12 mouse cellular contexts compared by ENCODE assay signal in genomic region chr1:153129992-153130713, GRCm38 (mm10). TPM values are rescaled to one million over a fixed set of nuclear protein-coding genes. Genes with fewer than 3 reads are reported as not detected.
DNase-seq lines count a peak whose midpoint lies in the region; ATAC-seq lines count a peak whose summit lies in the region.
"Had no signal": no experiment of that assay in that cellular context is flagged by ENCODE, and none has a peak within 500 bp of the region (broad histone marks: within the 10 kb centered on the region; RNA-seq: fewer than 3 reads in every experiment).

No protein-coding gene starts in this region.

- no peaks in the 10 kb centered on the region for H3K36me3 ChIP-seq in embryonic facial prominence, embryonic 10.5 days (replicated peaks)
- H3K36me3 ChIP-seq in kidney, embryonic 15.5 days, result 0 out of 2 replicates have a peak, but pooled peaks cover 4% of the 10 kb centered on the region
- H3K36me3 ChIP-seq: hindbrain, embryonic 10.5 days had no signal

- H3K4me2 ChIP-seq in kidney, embryonic 15.5 days, result no peak overlapping the region

- peaks cover 21% of the 10 kb centered on the region for H3K4me1 ChIP-seq in embryonic facial prominence, embryonic 10.5 days
- peaks cover 50% of the 10 kb centered on the region for H3K4me1 ChIP-seq in kidney, embryonic 15.5 days

- DNase-seq in urinary bladder, postnatal 25 days (ENCODE audit: low spot score), result peak; percentile 55
- no peak for DNase-seq in urinary bladder, postnatal 4 days (ENCODE audit: low spot score in 2 of 2)
- peak; percentile 80 for DNase-seq in fibroblast of lung, adult 2 months (ENCODE audit: low read depth)
- peak; percentile 70 for DNase-seq in heart, postnatal 4 days
- no peak for DNase-seq in embryonic facial prominence, embryonic 10.5 days (ENCODE audit: low spot score)
- DNase-seq in spleen, adult 18-20 months, result no peak
- DNase-seq in layer of hippocampus, adult 8-10 months (ENCODE audit: low spot score in 2 of 2), result no peak
- DNase-seq: embryo, embryonic 11 days; thymus, postnatal 4 days had no signal

- H3K9me3 ChIP-seq in embryonic facial prominence, embryonic 10.5 days, result no peaks in the 10 kb centered on the region
- no peaks in the 10 kb centered on the region for H3K9me3 ChIP-seq in kidney, embryonic 15.5 days (replicated peaks)
- H3K9me3 ChIP-seq: hindbrain, embryonic 10.5 days had no signal

- no peak overlapping the region for H3K4me3 ChIP-seq in embryonic facial prominence, embryonic 10.5 days
- H3K4me3 ChIP-seq in kidney, embryonic 15.5 days (replicated peaks), result no peak overlapping the region
- H3K4me3 ChIP-seq: hindbrain, embryonic 10.5 days had no signal

- no peaks in the 10 kb centered on the region for H3K27me3 ChIP-seq in embryonic facial prominence, embryonic 10.5 days (replicated peaks; ENCODE audit: low read depth, poor library complexity, severe bottlenecking)
- no peaks in the 10 kb centered on the region; the same call in 1 of the 2 replicates for H3K27me3 ChIP-seq in kidney, embryonic 15.5 days

- H3K27ac ChIP-seq in embryonic facial prominence, embryonic 10.5 days (replicated peaks), result no peak overlapping the region
- H3K27ac ChIP-seq in kidney, embryonic 15.5 days, result no peak overlapping the region
- H3K27ac ChIP-seq: hindbrain, embryonic 10.5 days; macrophage had no signal

- ATAC-seq in kidney, embryonic 15.5 days (replicated peaks; ENCODE audit: low FRiP score), result no peak

- 89% methylated on average over 11 of the region's 11 CpGs for WGBS in embryonic facial prominence, embryonic 10.5 days
- 79% methylated on average over 11 of the region's 11 CpGs for WGBS in kidney, embryonic 15.5 days

- H3K9ac ChIP-seq in kidney, embryonic 15.5 days, result no peak overlapping the region

RNA-seq across cellular contexts. Expression of gene Lamc2, which starts 56.1 kb away (rescaled TPM):
- 10 to 100 TPM; 14.6 to 20.4 TPM for total RNA-seq in heart, postnatal 4 days (2021)
- polyA plus RNA-seq in embryonic facial prominence, embryonic 10.5 days (2016; fragmentation: Nextera tagmentation; extraction: Ambion mirVana), result 6.2 and 6.6 TPM in 2 replicates
- 1 to 10 TPM; 2.3 to 4.6 (median 2.7) TPM for total RNA-seq in layer of hippocampus, adult 8-10 months (2022)
- 42.3 and 43.8 TPM in 2 replicates for polyA plus RNA-seq in kidney, embryonic 15.5 days (2015; fragmentation: Nextera tagmentation; extraction: Ambion mirVana)
- polyA plus RNA-seq: macrophage had no signal

Comparison
In these comparisons a context has a peak if more than half of its experiments do, and no peak if none do; other contexts are left out.
1. DNase-seq: peak in urinary bladder, postnatal 25 days (single experiment), fibroblast of lung, adult 2 months (single experiment) and heart, postnatal 4 days (single experiment); none in urinary bladder, postnatal 4 days (0 of 2), embryonic facial prominence, embryonic 10.5 days (single experiment), spleen, adult 18-20 months (0 of 2) and layer of hippocampus, adult 8-10 months (0 of 2).